Mouse (Mus musculus): ENCODE results near the gene Gm45713.

- TF ChIP-seq POLR2A (IDR thresholded peaks at IDR 0.05; ENCODE audit: borderline replicate concordance, insufficient read depth, low read length) (no peak), CTCF (IDR thresholded peaks at IDR 0.05; ENCODE audit: borderline replicate concordance, insufficient read depth, low read depth, low read length) (no peak)
These were observed 22.6 kb downstream of the Gm45713 start for GRCm38 (mm10) chr7:45113476-45113875.
